Mouse (Mus musculus) liver, embryonic 14.5 days (tissue): ENCODE data around the gene Dnajb1. TPM values are rescaled to one million over a fixed set of nuclear protein-coding genes. Genes with fewer than 3 reads are reported as not detected.

Experiments used
- ATAC-seq: fragments of 200-750 bp; cut with Nextera tagmentation; 2 replicates; pipeline ENCODE4 v1.8.0; 2017; ENCODE audit warnings: moderate number of reproducible peaks, mild to moderate bottlenecking, moderate library complexity; ENCODE audit not compliant: insufficient read depth
- DNase-seq, 3 experiments: peaks; one replicate each; pipeline ENCODE4 v3.0.0-alpha.2; 2012 to 2013; ENCODE audit warnings: low read depth in 3 of 3, low spot score in 3 of 3
- H3K27ac ChIP-seq: fragments of 300-500 bp; sonication (generic); 2 replicates; pipeline ENCODE4 v1.5.1; 2014; ENCODE audit warnings: moderate library complexity, mild to moderate bottlenecking, control low read depth, inconsistent platforms
- H3K27me3 ChIP-seq: fragments of 300-500 bp; sonication (generic); 2 replicates; pipeline ENCODE4 v1.6.1; 2014; ENCODE audit warnings: mild to moderate bottlenecking, low read length, moderate library complexity; ENCODE audit not compliant: control insufficient read depth, insufficient read depth
- H3K36me3 ChIP-seq: fragments of 300-500 bp; sonication (generic); replicated peaks from 2 replicates; pipeline ENCODE4 v1.6.1; 2014; ENCODE audit warnings: low read depth; ENCODE audit not compliant: control insufficient read depth, insufficient read depth
- H3K4me1 ChIP-seq, 2 experiments: fragments of 200-500 bp in 1 of 2; fragments of 300-500 bp in 1 of 2; sonication (generic) in 1 of 2; replicated peaks; 2 replicates each; pipeline ENCODE4 v1.6.1; 2012 to 2014; ENCODE audit warnings: antibody characterized with exemption in 1 of 2, inconsistent platforms in 1 of 2, low read length in 1 of 2; ENCODE audit not compliant: control insufficient read depth in 2 of 2, insufficient read depth in 2 of 2
- H3K4me2 ChIP-seq: fragments of 300-500 bp; sonication (generic); 2 replicates; pipeline ENCODE4 v1.6.1; 2014; ENCODE audit warnings: low read depth, mild to moderate bottlenecking, control low read depth, moderate library complexity
- H3K4me3 ChIP-seq, 2 experiments: fragments of 200-500 bp in 1 of 2; fragments of 300-500 bp in 1 of 2; sonication (generic) in 1 of 2; 2 replicates each; pipeline ENCODE4 v1.5.1; 2012 to 2014; ENCODE audit warnings: low read depth in 2 of 2, low read length in 2 of 2, mild to moderate bottlenecking in 2 of 2, control low read depth in 1 of 2, inconsistent platforms in 1 of 2, moderate library complexity in 1 of 2; ENCODE audit not compliant: insufficient read depth in 1 of 2
- H3K9ac ChIP-seq: fragments of 300-500 bp; sonication (generic); replicated peaks from 2 replicates; pipeline ENCODE4 v1.6.1; 2014; ENCODE audit warnings: mild to moderate bottlenecking, control low read depth, moderate library complexity
- H3K9me3 ChIP-seq: fragments of 300-500 bp; sonication (generic); 2 replicates; pipeline ENCODE4 v1.6.1; 2016; ENCODE audit warnings: low read length, mixed read lengths; ENCODE audit not compliant: control insufficient read depth
- CTCF ChIP-seq: IDR thresholded peaks from 2 replicates; pipeline ENCODE4 v1.5.1; 2016; ENCODE audit warnings: antibody characterized with exemption, low read depth, control low read depth
- EP300 ChIP-seq: IDR thresholded peaks from 2 replicates; pipeline ENCODE4 v1.6.1; 2016; ENCODE audit warnings: antibody characterized with exemption, low read depth
- WGBS: fragments of 180-500 bp; shearing (Covaris S2); extraction: QIAGEN DNeasy Blood & Tissue Kit; methylation state at CpG from one replicate; pipeline ENCODE4 v1.1.7; 2014; ENCODE audit not compliant: insufficient replicate concordance; 5-methylcytosine and 5-hydroxymethylcytosine counted together
- polyA plus RNA-seq, 2 experiments: library from polyadenylated mRNA; depleted of rRNA in 1 of 2; stranded (reverse) in 1 of 2; unstranded in 1 of 2; fragments of >200 nt; fragmentation: Nextera tagmentation in 1 of 2; extraction: Ambion mirVana in 1 of 2; gene quantifications; 2 replicates each; pipeline versions ENCODE4 v1.2.1 to v1.2.3; 2012 to 2014

Gene Dnajb1
- polyA plus RNA-seq (2012; rRNA removed): 26.1 and 32.7 TPM in 2 replicates
- 37.6 and 37.8 TPM in 2 replicates for polyA plus RNA-seq (2014; fragmentation: Nextera tagmentation; extraction: Ambion mirVana)

GRCm38 (mm10) chr8:83607661-83608397 lies at the start of gene Dnajb1, which contains the start of gene Tecr:
Gene Dnajb1 (plus strand): TSS chr8:83608193.
Gene Tecr (minus strand): TSS chr8:83607971.
- peak within 1 kb of the TSS; percentile 88 to 99 for H3K4me3 ChIP-seq
- 1% methylated on average over 69 of the region's 69 CpGs for WGBS
- H3K27me3 ChIP-seq: no peaks in the 10 kb centered on the region
- H3K27ac ChIP-seq: peak within 1 kb of the TSS; percentile 98
- peaks cover 13 to 19% of the 10 kb centered on the region in 2 experiments for H3K4me1 ChIP-seq
- TF ChIP-seq CTCF (no peak), EP300 (peak; percentile 47)
- peak within 1 kb of the TSS; percentile 97 for H3K9ac ChIP-seq
- peak; percentile 93 for ATAC-seq
- H3K9me3 ChIP-seq: no peaks in the 10 kb centered on the region
- peak within 1 kb of the TSS; percentile 93 for H3K4me2 ChIP-seq
- peak; percentile 99 for DNase-seq
- H3K36me3 ChIP-seq: peaks cover 34% of the 10 kb centered on the region

- no peak overlapping the region; the same call in none of the 2 replicates for H3K27ac ChIP-seq
- TF ChIP-seq CTCF: no peak
- TF ChIP-seq EP300: peak; percentile 70
- H3K4me3 ChIP-seq: no peak overlapping the region
- DNase-seq (peak in 1 of 3 experiments; percentile 37), ATAC-seq (peak; percentile 50)
- 12% methylated on average over 3 of the region's 3 CpGs for WGBS
- peak overlapping the region; percentile 32 for H3K4me2 ChIP-seq
- no peaks in the 10 kb centered on the region for H3K36me3 ChIP-seq
- H3K9ac ChIP-seq: peak overlapping the region; percentile 7; the same call in 1 of the 2 replicates
- H3K4me1 ChIP-seq: peaks cover 28 to 38% of the 10 kb centered on the region in 2 experiments
- no peaks in the 10 kb centered on the region for H3K9me3 ChIP-seq
- no peaks in the 10 kb centered on the region for H3K27me3 ChIP-seq
These were observed 45.3 kb upstream of the Dnajb1 start for GRCm38 (mm10) chr8:83562669-83563068.

GRCm38 (mm10) chr8:83563246-83563645 lies 44.7 kb upstream of the Dnajb1 start:
- Histone ChIP-seq H3K4me1 (peaks cover 28 to 41% of the 10 kb centered on the region in 2 experiments), H3K27me3 (no peaks in the 10 kb centered on the region), H3K4me2 (peak overlapping the region; percentile 32; the same call in 1 of the 2 replicates), H3K4me3 (no peak overlapping the region), H3K36me3 (no peaks in the 10 kb centered on the region), H3K9me3 (no peaks in the 10 kb centered on the region), H3K27ac (no peak overlapping the region), H3K9ac (peak overlapping the region; percentile 18)
- WGBS: 71% methylated on average over 4 of the region's 4 CpGs
- TF ChIP-seq CTCF (no peak), EP300 (no peak)
- ATAC-seq: no peak
- DNase-seq: no peak

GRCm38 (mm10) chr8:83565731-83566375 lies 42.1 kb upstream of the Dnajb1 start:
- H3K36me3 ChIP-seq: peaks cover 6% of the 10 kb centered on the region
- TF ChIP-seq CTCF: peak; percentile 83
- no peak for TF ChIP-seq EP300
- H3K27ac ChIP-seq: peak overlapping the region; percentile 41; the same call in 1 of the 2 replicates
- no peak overlapping the region for H3K9ac ChIP-seq
- H3K4me2 ChIP-seq: peak overlapping the region; percentile 94
- ATAC-seq: peak; percentile 25
- peaks cover 28 to 41% of the 10 kb centered on the region in 2 experiments for H3K4me1 ChIP-seq
- peak overlapping the region in 1 of 2 experiments; percentile 77; a peak in 2 of 4 replicates for H3K4me3 ChIP-seq
- no peaks in the 10 kb centered on the region for H3K9me3 ChIP-seq
- WGBS: 71% methylated on average over 9 of the region's 9 CpGs
- peak in 1 of 3 experiments; percentile 75 for DNase-seq
- no peaks in the 10 kb centered on the region for H3K27me3 ChIP-seq
